Mouse (Mus musculus): ENCODE measurements around the gene Afap1l2. TPM values are rescaled to one million over a fixed set of nuclear protein-coding genes. Genes with fewer than 3 reads are reported as not detected.
A peak's percentile ranks its signal among the peaks of the same experiment; 100 is the strongest.

The Afap1l2 gene
- total RNA-seq (2021): 10 to 100 TPM; 11.5 to 14.7 TPM

DNA sequence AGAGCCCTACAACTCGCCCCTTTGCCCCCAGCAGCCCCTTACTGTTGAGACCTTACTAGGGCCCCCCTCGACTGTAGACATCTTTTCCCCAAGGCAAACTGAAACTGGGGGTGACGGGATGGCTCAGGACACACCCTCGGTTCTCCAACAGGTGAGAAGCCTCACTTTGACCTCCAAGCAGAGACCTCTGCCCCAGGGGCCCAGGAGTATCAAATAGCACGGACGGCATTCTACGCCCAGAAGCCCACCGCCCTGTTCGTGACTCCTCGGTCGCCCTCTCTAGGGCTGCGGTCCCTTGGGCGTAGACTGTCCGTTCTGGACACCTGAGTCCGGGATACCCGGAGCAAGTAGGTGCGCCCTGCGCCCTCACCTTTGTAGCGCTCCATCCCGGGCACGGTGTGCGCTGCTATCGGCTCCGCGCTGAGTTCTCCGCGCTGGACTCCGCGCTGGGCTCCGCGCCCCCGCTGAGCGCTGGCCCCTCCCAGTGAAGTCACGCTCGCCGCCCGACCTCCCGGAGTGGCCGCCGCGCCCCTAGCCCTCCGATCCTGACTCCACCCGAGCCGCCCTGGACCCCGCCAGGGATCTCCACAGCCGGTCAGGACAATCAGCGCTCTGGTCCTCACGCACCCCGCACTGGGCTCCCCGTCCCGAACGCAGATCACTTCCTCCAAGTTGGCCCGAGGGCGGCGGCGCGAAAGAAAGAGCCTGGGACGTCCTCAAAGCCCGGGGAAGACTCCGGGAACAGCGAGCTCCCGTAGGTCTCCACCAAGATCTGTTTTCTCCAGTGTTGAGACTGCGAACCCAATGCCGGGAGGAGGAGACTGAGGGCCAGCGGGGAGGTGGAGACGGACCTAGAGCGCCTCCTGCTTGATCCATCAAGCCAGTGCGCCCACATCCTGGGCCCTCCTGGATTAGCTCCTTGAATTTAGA lies at the start of gene Afap1l2:
Afap1l2 (minus strand) TSS at position 448 of the 930 bp plus-strand sequence.
- peak; percentile 50 to 54 for DNase-seq

DNA sequence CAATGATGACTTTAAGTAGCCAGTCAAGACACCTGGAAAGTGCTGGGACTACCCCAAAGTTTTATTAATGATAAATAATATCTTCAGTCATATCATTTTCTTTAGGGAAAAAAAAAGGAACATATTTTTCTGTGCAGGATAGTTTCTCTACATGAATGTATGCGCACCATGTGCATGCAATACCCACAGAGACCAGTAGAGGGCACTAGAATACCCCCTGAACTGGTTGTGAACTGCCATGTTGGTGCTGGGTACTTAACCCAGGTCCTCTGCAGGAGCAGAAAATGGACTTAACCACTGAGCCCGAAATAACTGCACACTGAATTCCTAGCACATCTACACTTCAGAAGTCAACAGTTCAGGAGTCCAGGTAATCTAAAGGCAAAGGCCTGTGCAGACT lies 49.5 kb upstream of the Afap1l2 start:
- no peak for DNase-seq

GRCm38 (mm10) chr19:57055215-57056120 lies 47.4 kb upstream of the Afap1l2 start:
- DNase-seq: no peak

DNA sequence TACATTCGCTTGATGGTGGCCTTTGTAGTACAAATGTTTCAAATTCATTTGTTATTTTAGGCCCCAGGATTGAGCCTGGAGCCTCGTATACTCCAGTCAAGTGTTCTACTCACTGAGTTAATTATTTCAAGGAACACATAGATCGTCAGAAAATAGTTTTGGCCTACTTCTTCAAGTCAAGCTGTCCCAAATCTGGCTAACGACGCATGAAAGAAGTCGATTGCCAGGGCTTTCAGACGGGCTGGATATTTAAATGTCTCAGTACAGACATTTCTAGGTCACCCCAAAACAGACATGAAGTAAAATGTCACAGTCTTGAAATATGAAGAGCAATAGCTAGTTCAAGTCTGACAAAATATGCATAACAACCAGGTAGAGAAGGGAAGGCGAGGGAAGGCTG lies 44.9 kb upstream of the Afap1l2 start:
- no peak for DNase-seq

DNA sequence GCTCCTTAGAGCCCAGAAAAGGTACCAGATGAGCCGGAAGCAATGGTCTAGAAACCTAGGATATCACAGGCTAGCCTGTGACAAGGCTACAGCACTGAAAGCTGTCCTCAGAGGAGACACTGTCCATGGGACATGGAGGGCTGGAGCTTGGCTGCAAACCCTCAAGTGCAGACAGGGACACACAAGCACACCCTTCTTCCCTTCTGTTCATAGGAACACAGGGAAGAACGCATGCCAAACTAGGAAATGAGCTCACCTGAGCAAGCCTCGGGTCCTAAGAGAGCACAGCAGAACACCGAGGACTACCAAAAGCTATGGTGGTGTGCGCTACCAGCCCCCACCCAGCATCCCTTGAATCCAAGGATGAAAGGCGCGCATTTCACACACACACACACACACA lies 44.0 kb upstream of the Afap1l2 start:
- DNase-seq: no peak

GRCm38 (mm10) chr19:57049592-57050090 lies 41.6 kb upstream of the Afap1l2 start:
- DNase-seq: no peak

GRCm38 (mm10) chr19:57047671-57048320 lies 39.8 kb upstream of the Afap1l2 start:
- no peak for DNase-seq

GRCm38 (mm10) chr19:57039258-57039657 lies 31.2 kb upstream of the Afap1l2 start:
- no peak for DNase-seq

DNA sequence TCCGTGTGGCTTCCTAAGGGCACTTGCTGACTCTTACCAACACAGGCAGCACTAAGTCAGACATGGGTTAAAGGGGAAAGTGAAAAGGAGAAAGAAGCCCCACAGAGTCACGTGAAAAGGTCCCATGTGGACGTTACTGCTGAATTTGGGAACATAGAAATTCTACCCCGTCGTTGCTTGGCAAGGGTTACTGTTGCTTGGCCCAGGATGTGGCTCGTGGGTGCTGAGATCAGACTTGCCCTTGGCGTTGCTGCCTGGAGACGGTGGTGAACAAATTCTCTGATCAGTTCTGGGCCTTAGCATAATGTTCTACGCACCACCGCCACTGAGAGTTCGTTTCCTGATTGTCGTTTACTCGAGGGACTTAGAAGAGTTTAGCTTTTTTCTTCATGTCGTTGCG lies 28.8 kb upstream of the Afap1l2 start:
- no peak for DNase-seq

- peak; percentile 40 to 52 for DNase-seq
Measured at GRCm38 (mm10) chr19:57031582-57031981, 23.6 kb upstream of the Afap1l2 start.

DNA sequence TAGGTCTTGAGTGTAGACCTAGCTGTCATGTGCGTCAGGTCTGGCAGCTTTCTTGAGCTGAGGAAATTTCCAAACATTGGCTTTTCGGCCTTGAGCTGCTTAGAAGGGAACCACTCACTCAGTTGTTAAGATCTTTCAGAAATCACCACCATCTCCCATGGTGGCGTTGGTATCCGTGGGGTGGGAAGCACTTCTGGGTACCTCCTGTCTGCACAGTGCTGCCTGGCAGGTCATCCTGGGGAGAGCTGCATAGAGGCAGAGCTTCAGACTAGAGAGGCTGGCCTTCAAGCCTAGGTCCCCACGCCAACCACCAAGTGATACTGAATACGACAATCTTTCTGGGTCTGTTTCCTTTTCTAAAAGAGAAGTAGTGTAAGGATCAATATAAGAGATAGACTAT lies 21.4 kb upstream of the Afap1l2 start:
- no peak for DNase-seq

- DNase-seq: no peak
Measured at GRCm38 (mm10) chr19:57028327-57029179, 20.5 kb upstream of the Afap1l2 start.

DNA sequence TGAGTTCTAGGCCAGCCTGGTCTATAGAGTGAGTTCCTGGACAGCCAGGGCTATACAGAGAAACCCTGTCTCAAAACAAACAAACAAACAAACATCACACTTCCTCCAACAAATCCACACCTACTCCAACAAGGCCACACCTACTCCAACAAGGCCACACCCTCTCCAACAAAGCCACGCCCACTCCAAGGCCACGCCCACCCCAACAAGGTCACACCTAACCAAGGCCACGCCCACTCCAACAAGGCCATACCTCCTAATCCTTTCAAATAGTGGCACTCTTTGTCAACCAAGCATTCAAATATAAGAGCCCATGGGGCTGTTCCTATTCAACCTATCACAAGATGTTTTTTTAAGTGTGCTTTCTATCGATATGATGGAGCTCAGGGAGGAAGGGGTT lies 18.5 kb upstream of the Afap1l2 start:
- no peak for DNase-seq

GRCm38 (mm10) chr19:57017785-57018179 lies 9.8 kb upstream of the Afap1l2 start:
- DNase-seq: no peak

- DNase-seq: no peak
Measured at GRCm38 (mm10) chr19:57016995-57017784, 9.2 kb upstream of the Afap1l2 start.

DNA sequence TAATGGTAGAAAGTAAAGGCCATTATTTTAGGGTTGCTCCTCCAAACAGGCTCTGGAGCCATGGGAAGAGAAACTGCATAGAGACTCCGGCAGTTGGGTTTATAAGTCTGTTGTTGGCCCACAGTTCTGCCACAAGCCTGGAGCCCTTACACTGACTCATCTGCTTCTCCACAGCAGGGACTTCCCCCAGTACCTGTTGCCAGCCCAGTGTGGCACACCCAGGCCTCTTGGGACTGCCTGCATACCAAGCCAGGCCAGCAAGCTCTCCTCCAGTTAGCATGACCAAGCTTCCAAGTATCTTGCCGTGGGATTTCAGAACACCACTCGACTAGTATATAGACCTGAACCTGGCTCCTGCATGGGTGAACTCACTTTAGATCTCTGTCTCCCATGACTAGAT lies 6.8 kb upstream of the Afap1l2 start:
- no peak for DNase-seq

DNA sequence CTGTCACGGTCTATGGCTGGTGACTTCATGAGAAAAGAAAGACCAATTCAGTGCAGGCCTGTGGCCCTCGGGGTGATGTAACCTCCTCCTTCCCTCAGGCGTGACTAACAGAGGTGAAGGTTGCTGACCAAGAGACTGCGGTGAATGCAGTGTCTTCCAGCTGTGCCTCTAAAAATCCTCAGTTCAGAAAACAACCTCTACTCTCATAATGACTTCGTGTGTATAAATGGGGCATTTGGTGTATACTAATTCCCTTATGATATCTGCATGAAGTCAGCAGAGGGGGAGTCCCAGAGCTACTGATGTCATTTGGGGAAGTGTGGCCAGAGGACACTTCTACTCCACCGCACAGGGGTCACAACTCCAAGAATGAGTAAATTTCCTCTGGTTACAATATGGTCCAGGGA lies 5.2 kb upstream of the Afap1l2 start:
- no peak for DNase-seq

DNA sequence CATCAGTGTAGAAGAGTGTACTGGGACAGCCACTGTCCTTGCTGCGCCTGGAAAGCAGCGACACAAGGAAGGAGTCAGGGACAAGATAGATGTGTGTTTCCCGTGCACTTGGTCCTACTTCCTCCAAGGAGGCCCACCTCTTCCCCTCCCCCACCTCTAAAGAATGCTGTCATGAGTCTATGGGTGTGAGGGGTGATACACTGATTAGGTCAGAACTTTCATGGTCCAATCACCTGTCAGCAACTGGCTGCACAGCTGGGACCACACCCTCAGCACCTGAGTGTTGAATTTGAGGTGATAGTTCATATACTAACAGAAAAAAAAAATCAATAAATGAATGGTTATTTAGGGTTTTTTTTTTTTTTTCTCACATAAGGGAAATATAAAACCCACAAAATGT lies 4.0 kb upstream of the Afap1l2 start:
- DNase-seq: no peak

DNA sequence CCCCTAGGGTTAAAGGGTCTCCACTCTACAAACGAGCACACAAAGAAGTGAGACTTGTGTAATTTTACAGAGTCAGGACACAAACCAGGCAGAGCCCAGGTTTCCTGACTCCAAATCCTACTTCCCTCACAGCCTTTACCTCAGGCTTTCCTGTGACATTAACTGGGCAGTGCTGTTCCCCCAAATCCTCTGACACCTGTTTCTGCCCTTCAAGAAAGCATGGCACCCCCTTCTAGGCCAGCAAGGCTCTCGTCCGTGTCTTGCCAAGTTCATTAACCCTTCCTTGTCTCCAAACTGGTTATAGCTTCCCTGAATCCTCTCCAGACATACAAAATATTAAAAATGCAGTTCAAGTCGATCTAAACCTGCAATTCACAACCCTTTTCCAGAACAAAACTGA lies 2.0 kb upstream of the Afap1l2 start:
- no peak for DNase-seq

DNA sequence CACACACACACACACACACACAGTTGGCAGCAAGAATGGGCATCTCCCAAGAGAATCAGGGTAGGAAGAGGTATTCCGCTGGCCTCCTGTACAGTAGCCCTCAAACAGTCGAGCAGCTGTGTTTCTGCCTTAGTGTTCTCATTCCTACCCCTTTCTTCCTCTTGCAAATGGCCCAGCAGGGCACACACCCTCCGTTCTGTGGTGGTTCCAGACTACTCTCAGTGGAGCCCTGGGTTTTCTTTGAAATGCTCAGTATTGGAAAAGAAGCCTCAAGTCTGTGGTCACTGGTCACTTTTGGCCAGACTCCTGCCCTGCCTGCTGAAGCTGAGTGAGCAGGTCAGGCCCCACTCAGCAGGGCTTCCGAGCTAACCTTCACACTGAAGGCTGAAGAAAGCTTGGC lies 1.6 kb upstream of the Afap1l2 start:
- no peak for DNase-seq

DNA sequence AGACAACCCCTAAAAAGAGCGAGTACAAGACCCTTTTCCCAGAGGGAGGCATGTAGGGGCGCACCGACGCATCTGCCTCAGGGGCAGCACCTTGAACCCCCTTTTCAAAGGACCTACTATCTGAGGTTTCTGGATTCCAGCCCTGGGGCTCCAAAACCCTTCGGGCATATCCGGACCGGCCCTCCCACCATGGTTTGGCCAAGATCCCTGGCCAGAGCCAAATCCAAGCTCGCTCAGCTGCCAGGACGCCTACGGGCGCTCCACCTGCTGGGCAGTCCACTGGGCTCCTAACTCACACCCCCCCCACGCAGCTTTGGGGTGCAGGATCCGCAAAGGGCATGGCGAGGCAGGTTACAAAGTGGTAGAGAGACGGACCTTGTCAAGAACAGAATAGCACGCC lies 737 bp downstream of the Afap1l2 start:
- peak in 1 of 2 experiments; percentile 52 for DNase-seq

Data from layer of hippocampus, postnatal 36 days (tissue).